Comparison of ENCODE assay signal across 8 mouse cellular contexts in genomic region chr9:16502673-16503343, GRCm38 (mm10). TPM values are rescaled to one million over a fixed set of nuclear protein-coding genes. Genes with fewer than 3 reads are reported as not detected.
DNase-seq lines count a peak whose midpoint lies in the region; ATAC-seq and TF ChIP-seq lines count a peak whose summit lies in the region.
"Had no signal": no experiment of that assay in that cellular context is flagged by ENCODE, and none has a peak within 500 bp of the region (broad histone marks: within the 10 kb centered on the region; RNA-seq: fewer than 3 reads in every experiment).

No protein-coding gene starts in this region.

- 9% methylated on average over 13 of the region's 13 CpGs for WGBS in forebrain, embryonic 10.5 days
- 13% methylated on average over 13 of the region's 13 CpGs for WGBS in hindbrain, postnatal 0 days
- 14% methylated on average over 13 of the region's 13 CpGs for WGBS in midbrain, postnatal 0 days

- H3K36me3 ChIP-seq in forebrain, embryonic 10.5 days (replicated peaks) = no peaks in the 10 kb centered on the region
- no peaks in the 10 kb centered on the region for H3K36me3 ChIP-seq in hindbrain, postnatal 0 days (ENCODE audit: insufficient read depth, low read length)
- no peaks in the 10 kb centered on the region for H3K36me3 ChIP-seq in midbrain, postnatal 0 days (ENCODE audit: insufficient read depth, low read length)

- H3K9me3 ChIP-seq in forebrain, embryonic 10.5 days = no peaks in the 10 kb centered on the region
- H3K9me3 ChIP-seq in hindbrain, postnatal 0 days (ENCODE audit: low read length) = no peaks in the 10 kb centered on the region
- no peaks in the 10 kb centered on the region for H3K9me3 ChIP-seq in midbrain, postnatal 0 days (ENCODE audit: low read length)

- H3K4me1 ChIP-seq in forebrain, embryonic 10.5 days = peaks cover 32% of the 10 kb centered on the region
- 0 out of 2 replicates have a peak, but pooled peaks cover 4% of the 10 kb centered on the region for H3K4me1 ChIP-seq in hindbrain, postnatal 0 days (ENCODE audit: insufficient read depth, low read length)
- 0 out of 2 replicates have a peak, but pooled peaks cover 5% of the 10 kb centered on the region for H3K4me1 ChIP-seq in midbrain, postnatal 0 days (ENCODE audit: insufficient read depth, low read length)

- H3K27me3 ChIP-seq in forebrain, embryonic 10.5 days (ENCODE audit: poor library complexity, severe bottlenecking) = peaks cover 23% of the 10 kb centered on the region
- H3K27me3 ChIP-seq in hindbrain, postnatal 0 days (ENCODE audit: insufficient read depth, low read length) = no peaks in the 10 kb centered on the region
- no peaks in the 10 kb centered on the region for H3K27me3 ChIP-seq in midbrain, postnatal 0 days (ENCODE audit: insufficient read depth, low read length)

- no peak for TF ChIP-seq CTCF in hindbrain, postnatal 0 days (IDR thresholded peaks at IDR 0.05; ENCODE audit: low read depth)
- no peak for TF ChIP-seq CTCF in midbrain, postnatal 0 days (IDR thresholded peaks at IDR 0.05)

- no peak for ATAC-seq in hindbrain, postnatal 0 days
- no peak for ATAC-seq in midbrain, postnatal 0 days (ENCODE audit: low FRiP score)

- peak overlapping the region; percentile 75 for H3K4me3 ChIP-seq in forebrain, embryonic 10.5 days
- H3K4me3 ChIP-seq in hindbrain, postnatal 0 days (ENCODE audit: low read length) = peak overlapping the region; percentile 81
- peak overlapping the region; percentile 58 for H3K4me3 ChIP-seq in midbrain, postnatal 0 days (ENCODE audit: low read depth, low read length)

- peak overlapping the region; percentile 86 for H3K4me2 ChIP-seq in hindbrain, postnatal 0 days (ENCODE audit: low read depth, low read length)
- H3K4me2 ChIP-seq in midbrain, postnatal 0 days (ENCODE audit: low read depth, low read length, poor library complexity, severe bottlenecking) = peak overlapping the region; percentile 77

- peak overlapping the region; percentile 58; the same call in 1 of the 2 replicates for H3K9ac ChIP-seq in hindbrain, postnatal 0 days (replicated peaks; ENCODE audit: low read length)
- peak overlapping the region; percentile 78; the same call in 1 of the 2 replicates for H3K9ac ChIP-seq in midbrain, postnatal 0 days (replicated peaks; ENCODE audit: low read length, poor library complexity, severe bottlenecking)
- H3K9ac ChIP-seq: liver, embryonic 14.5 days had no signal

- H3K27ac ChIP-seq in forebrain, embryonic 10.5 days = peak overlapping the region; percentile 95
- peak overlapping the region; percentile 81; the same call in 1 of the 2 replicates for H3K27ac ChIP-seq in hindbrain, postnatal 0 days
- H3K27ac ChIP-seq in midbrain, postnatal 0 days (ENCODE audit: low read depth, low read length) = peak overlapping the region; percentile 77
- H3K27ac ChIP-seq: liver, embryonic 14.5 days had no signal

- DNase-seq in layer of hippocampus, adult 11-12 months (ENCODE audit: low spot score) = peak; percentile 18
- DNase-seq in layer of hippocampus, adult 9-10 months (ENCODE audit: low spot score) = no peak
- DNase-seq in forebrain, embryonic 10.5 days (ENCODE audit: extremely low spot score, low spot score) = no peak
- DNase-seq in hindbrain, postnatal 0 days (ENCODE audit: low spot score) = no peak
- no peak for DNase-seq in midbrain, postnatal 0 days (ENCODE audit: low spot score)
- no peak for DNase-seq in B cell, adult 2 months
- no peak for DNase-seq in adrenal gland, adult 2 months

RNA-seq across cellular contexts. Expression of gene Fat3, which starts 1.7 kb away (rescaled TPM):
- polyA plus RNA-seq in forebrain, embryonic 10.5 days (2016; fragmentation: Nextera tagmentation; extraction: Ambion mirVana) = 3.6 and 5.2 TPM in 2 replicates
- 36.4 and 37.3 TPM in 2 replicates for total RNA-seq in hindbrain, postnatal 0 days (2014; rRNA removed)
- 4.4 and 4.7 TPM in 2 replicates for polyA plus RNA-seq in hindbrain, postnatal 0 days (2015; fragmentation: Nextera tagmentation; extraction: Ambion mirVana)
- 63.7 and 75.7 TPM in 2 replicates for total RNA-seq in midbrain, postnatal 0 days (2014; rRNA removed)
- 7.1 and 7.6 TPM in 2 replicates for polyA plus RNA-seq in midbrain, postnatal 0 days (2015; fragmentation: Nextera tagmentation; extraction: Ambion mirVana)
- 1 to 10 TPM; 2.5 to 3.0 TPM for total RNA-seq in adrenal gland, adult 2 months (2021)
- polyA plus RNA-seq in adrenal gland, adult 2 months (2012; rRNA removed) = 0.86 and 0.99 TPM in 2 replicates
